Mouse (Mus musculus): ENCODE results near the gene Acads.

- no peak for TF ChIP-seq CTCF (IDR thresholded peaks at IDR 0.05; ENCODE audit: extremely low read depth, insufficient read depth, insufficient read length, insufficient replicate concordance)
- no peak for TF ChIP-seq POLR2A (IDR thresholded peaks at IDR 0.05; ENCODE audit: low read depth, low read length)
Observed at GRCm38 (mm10) chr5:115099530-115099929, 19.6 kb downstream of the Acads start.
